In genomic region chr3:154467581-154468374, GRCm38 (mm10) we compare ENCODE assay signal across 9 mouse cellular contexts.
DNase-seq lines count a peak whose midpoint lies in the region; ATAC-seq lines count a peak whose summit lies in the region.
"Had no signal": no experiment of that assay in that cellular context is flagged by ENCODE, and none has a peak within 500 bp of the region (broad histone marks: within the 10 kb centered on the region; RNA-seq: fewer than 3 reads in every experiment).

No protein-coding gene starts in this region.

- peaks cover 10% of the 10 kb centered on the region for H3K4me1 ChIP-seq in heart, embryonic 16.5 days (ENCODE audit: control insufficient read depth, insufficient read depth, low read length)

- DNase-seq in cerebellum, postnatal 14 days, result peak; percentile 62 to 67
- peak; percentile 8 for DNase-seq in ovary, adult 18-20 months (ENCODE audit: low spot score)
- DNase-seq in ovary, postnatal 10 days (ENCODE audit: low spot score), result no peak
- DNase-seq in left cerebral cortex, postnatal 14 days (ENCODE audit: low spot score in 2 of 2), result peak; percentile 64 to 74
- DNase-seq in retina, postnatal 7 days (ENCODE audit: low read depth, low spot score), result peak; percentile 25
- no peak for DNase-seq in thymus, postnatal 4 days

- no peak overlapping the region for H3K9ac ChIP-seq in heart, embryonic 16.5 days (ENCODE audit: low read length)

- 0 out of 2 replicates have a peak overlapping the region, but pooled peaks have one; percentile 21 for H3K27ac ChIP-seq in heart, embryonic 16.5 days (ENCODE audit: low read length)
- H3K27ac ChIP-seq: left cerebral cortex, adult 2 months had no signal

- ATAC-seq in cerebellum, adult (ENCODE audit: insufficient number of reproducible peaks, low FRiP score, low TSS enrichment), result no peak
- ATAC-seq in heart, embryonic 16.5 days (replicated peaks; ENCODE audit: extremely low read depth, insufficient read depth, low FRiP score), result peak; percentile 52; the same call in 1 of the 2 replicates

- H3K4me3 ChIP-seq in heart, embryonic 16.5 days (ENCODE audit: low read length), result peak overlapping the region; percentile 36
- H3K4me3 ChIP-seq: left cerebral cortex, adult 2 months had no signal

- 0 out of 2 replicates have a peak, but pooled peaks cover 2% of the 10 kb centered on the region for H3K27me3 ChIP-seq in heart, embryonic 16.5 days (ENCODE audit: control insufficient read depth, insufficient read depth, low read length)

- H3K36me3 ChIP-seq in heart, embryonic 16.5 days (ENCODE audit: control insufficient read depth, insufficient read depth), result no peaks in the 10 kb centered on the region

- H3K4me2 ChIP-seq in heart, embryonic 16.5 days (ENCODE audit: low read depth, low read length), result peak overlapping the region; percentile 59

- intact Hi-C loops in left cerebral cortex, postnatal 14 days (cut with DNase I), result no loop called here

- WGBS in heart, embryonic 16.5 days, result 17% methylated on average over 13 of the region's 13 CpGs

- no peaks in the 10 kb centered on the region for H3K9me3 ChIP-seq in heart, embryonic 16.5 days (replicated peaks; ENCODE audit: control insufficient read depth, low read length)

Comparison
In these comparisons a context has a peak if more than half of its experiments do, and no peak if none do; other contexts are left out.
1. DNase-seq: peak in cerebellum, postnatal 14 days (2 of 2), ovary, adult 18-20 months (single experiment), left cerebral cortex, postnatal 14 days (2 of 2) and retina, postnatal 7 days (single experiment); none in ovary, postnatal 10 days (single experiment) and thymus, postnatal 4 days (single experiment).